Mouse (Mus musculus) kidney, adult 2 months (tissue): Measurements from ENCODE around the gene Ube2f. TPM values are rescaled to one million over a fixed set of nuclear protein-coding genes. Genes with fewer than 3 reads are reported as not detected.

Source experiments
- DNase-seq: peaks from one replicate; pipeline ENCODE4 v3.0.0; 2021
- H3K27ac ChIP-seq: fragments of 200-500 bp; 2 replicates; pipeline ENCODE4 v1.5.1; 2012; ENCODE audit warnings: low read depth, low read length, control low read depth, inconsistent platforms; ENCODE audit not compliant: insufficient read depth
- H3K27me3 ChIP-seq: fragments of 200-500 bp; replicated peaks from 2 replicates; pipeline ENCODE4 v1.6.1; 2012; ENCODE audit warnings: mild to moderate bottlenecking, moderate library complexity, low read length, inconsistent platforms; ENCODE audit not compliant: control insufficient read depth, insufficient read depth
- H3K36me3 ChIP-seq: fragments of 200-500 bp; 2 replicates; pipeline ENCODE4 v1.6.1; 2012; ENCODE audit warnings: mild to moderate bottlenecking, moderate library complexity, low read length, inconsistent platforms; ENCODE audit not compliant: control insufficient read depth, insufficient read depth
- H3K4me1 ChIP-seq: fragments of 200-500 bp; 2 replicates; pipeline ENCODE4 v1.6.1; 2011; ENCODE audit warnings: low read length; ENCODE audit not compliant: control insufficient read depth, insufficient read depth
- H3K4me3 ChIP-seq: fragments of 200-500 bp; 2 replicates; pipeline ENCODE4 v1.5.1; 2011; ENCODE audit warnings: mild to moderate bottlenecking, low read depth, low read length, control low read depth; ENCODE audit not compliant: insufficient read depth
- CTCF ChIP-seq: fragments of 200-500 bp; conservative IDR thresholded peaks from 2 replicates; pipeline ENCODE4 v1.5.1; 2011; ENCODE audit warnings: low read depth, mild to moderate bottlenecking, control low read depth, low read length, moderate library complexity, mixed read lengths; ENCODE audit not compliant: insufficient read depth, insufficient read length
- POLR2A ChIP-seq: fragments of 200-500 bp; IDR thresholded peaks from one replicate; pipeline ENCODE4 v1.6.1; 2011; ENCODE audit warnings: low read depth, low read length, control low read depth
- WGBS: fragments of 180-500 bp; shearing (Covaris S2); methylation state at CpG from one replicate; pipeline ENCODE4 v1.1.7; 2018; 5-methylcytosine and 5-hydroxymethylcytosine counted together
- polyA plus RNA-seq: library from polyadenylated mRNA; depleted of rRNA; stranded (reverse); fragments of >200 nt; gene quantifications from 2 replicates; pipeline ENCODE4 v1.2.3, GENCODE M21; 2012

Gene Ube2f
- polyA plus RNA-seq, 1 experiment: 38.5 TPM

DNA sequence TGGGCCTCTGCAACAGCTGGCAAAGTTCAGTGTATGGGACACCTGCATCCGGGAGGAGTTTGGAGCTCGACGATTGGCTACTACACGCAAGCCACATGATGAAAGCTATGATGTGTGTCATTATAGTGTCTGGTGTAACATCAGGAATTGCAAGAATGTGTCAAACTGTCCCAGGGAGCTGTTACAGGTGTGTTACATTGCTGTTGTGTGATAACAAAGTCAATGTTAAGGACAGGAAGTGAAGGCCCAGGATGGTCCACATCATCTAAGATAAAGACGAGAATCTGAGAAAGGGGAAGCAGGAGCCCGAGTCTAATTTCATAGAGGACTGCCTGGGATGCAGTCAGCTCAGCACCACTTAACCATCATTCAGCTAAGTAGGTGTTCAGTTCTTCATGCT, 45.4 kb downstream of the Ube2f start:
- WGBS: 87% methylated on average over 6 of the region's 6 CpGs
- no peak overlapping the region for H3K27ac ChIP-seq
- H3K27me3 ChIP-seq: no peaks in the 10 kb centered on the region
- H3K4me3 ChIP-seq: no peak overlapping the region
- peaks cover 28% of the 10 kb centered on the region for H3K4me1 ChIP-seq
- H3K36me3 ChIP-seq: no peaks in the 10 kb centered on the region
- TF ChIP-seq CTCF: no peak
- no peak for TF ChIP-seq POLR2A
- no peak for DNase-seq

DNA sequence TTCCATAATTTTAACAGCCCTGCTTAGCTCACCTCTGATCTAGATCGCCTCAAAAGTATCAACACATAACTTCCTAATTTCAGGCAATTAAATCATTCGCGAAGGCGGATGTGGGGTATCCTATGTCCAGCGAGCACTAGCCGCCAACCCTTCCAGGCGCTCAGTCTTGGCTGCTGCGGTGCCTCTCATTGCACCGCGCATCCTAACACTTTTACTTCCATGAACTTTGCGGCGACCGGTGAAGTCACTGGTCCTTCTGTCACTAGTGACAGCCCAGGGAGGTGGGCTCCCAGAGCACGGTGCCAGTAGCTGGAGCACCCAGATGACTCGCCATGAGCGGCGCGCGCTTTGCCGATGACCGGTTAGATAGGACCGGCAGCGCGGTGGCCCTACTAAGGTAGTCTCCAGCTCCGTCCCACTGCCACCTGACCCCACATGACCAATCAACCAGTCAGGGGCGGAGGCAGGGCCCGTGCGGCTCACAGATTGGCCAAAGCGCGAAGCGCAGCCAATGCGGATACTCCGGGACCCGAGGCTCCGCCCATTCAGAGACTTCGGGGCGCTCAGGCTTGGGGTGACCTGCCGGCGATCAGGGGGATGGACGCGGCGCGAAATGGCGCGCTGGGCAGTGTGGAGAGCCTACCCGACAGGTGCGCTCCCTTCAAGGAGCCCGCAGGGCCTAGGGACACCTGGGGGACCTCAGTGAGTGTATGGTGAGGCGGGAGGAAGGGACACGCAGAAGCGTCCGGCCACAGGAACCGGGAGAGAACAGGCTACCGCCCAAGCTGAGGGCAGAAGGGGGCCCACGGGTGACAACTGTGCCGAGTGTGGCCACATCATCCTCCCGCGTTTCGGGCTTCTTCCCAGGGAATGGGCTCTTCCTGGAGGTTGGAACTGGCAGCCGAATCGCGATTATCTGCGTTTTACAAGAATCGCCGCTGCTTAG, 48.0 kb downstream of the Ube2f start, which contains the start of gene Scly:
Scly (plus strand) TSS at position 540 of the 946 bp plus-strand sequence.
- no peaks in the 10 kb centered on the region for H3K27me3 ChIP-seq
- peak within 1 kb of the TSS; percentile 88 for H3K27ac ChIP-seq
- peak; percentile 99 for DNase-seq
- H3K4me3 ChIP-seq: peak within 1 kb of the TSS; percentile 90
- no peaks in the 10 kb centered on the region; the same call in 1 of the 2 replicates for H3K36me3 ChIP-seq
- peaks cover 33% of the 10 kb centered on the region for H3K4me1 ChIP-seq
- TF ChIP-seq POLR2A (peak; percentile 75), CTCF (no peak)
- WGBS: under 1% methylated on average over 62 of the region's 65 CpGs

DNA sequence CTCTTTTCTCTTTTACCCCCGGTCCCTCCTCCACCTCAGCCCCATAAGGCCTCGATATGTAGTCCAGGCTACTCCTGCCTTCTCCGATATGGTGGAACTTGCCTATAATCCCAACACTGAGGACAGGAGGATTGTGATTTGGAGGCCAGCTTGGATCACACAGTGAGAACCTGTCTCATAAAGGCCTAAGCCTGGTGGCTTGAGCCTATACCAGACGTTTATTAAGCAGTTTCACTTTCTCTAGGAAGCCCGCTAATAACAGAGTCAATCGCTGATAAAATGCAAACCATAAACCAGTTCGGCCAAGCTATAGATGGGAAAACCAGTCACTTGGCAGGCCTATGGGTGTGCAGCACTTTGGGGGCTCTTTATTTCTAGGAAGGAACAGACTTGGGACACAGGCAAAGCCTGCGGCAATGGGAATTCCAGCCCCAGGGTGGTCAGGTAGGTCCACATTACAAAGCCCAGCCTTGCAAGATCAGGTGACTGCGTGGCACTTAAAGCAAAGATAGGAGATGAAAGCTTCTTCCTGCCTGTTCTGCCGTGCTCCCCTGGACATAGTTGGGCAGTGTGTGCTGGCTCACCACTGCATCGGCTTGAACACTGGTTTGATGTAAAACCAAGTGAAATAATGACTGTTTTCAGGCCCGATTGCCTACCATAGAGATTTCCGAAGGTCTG, 49.1 kb downstream of the Ube2f start:
- H3K4me1 ChIP-seq: peaks cover 37% of the 10 kb centered on the region
- no peaks in the 10 kb centered on the region for H3K27me3 ChIP-seq
- 51% methylated on average over 13 of the region's 13 CpGs for WGBS
- no peaks in the 10 kb centered on the region; the same call in 1 of the 2 replicates for H3K36me3 ChIP-seq
- H3K27ac ChIP-seq: peak overlapping the region; percentile 88
- H3K4me3 ChIP-seq: peak overlapping the region; percentile 90
- DNase-seq: no peak
- TF ChIP-seq POLR2A (no peak), CTCF (no peak)

DNA sequence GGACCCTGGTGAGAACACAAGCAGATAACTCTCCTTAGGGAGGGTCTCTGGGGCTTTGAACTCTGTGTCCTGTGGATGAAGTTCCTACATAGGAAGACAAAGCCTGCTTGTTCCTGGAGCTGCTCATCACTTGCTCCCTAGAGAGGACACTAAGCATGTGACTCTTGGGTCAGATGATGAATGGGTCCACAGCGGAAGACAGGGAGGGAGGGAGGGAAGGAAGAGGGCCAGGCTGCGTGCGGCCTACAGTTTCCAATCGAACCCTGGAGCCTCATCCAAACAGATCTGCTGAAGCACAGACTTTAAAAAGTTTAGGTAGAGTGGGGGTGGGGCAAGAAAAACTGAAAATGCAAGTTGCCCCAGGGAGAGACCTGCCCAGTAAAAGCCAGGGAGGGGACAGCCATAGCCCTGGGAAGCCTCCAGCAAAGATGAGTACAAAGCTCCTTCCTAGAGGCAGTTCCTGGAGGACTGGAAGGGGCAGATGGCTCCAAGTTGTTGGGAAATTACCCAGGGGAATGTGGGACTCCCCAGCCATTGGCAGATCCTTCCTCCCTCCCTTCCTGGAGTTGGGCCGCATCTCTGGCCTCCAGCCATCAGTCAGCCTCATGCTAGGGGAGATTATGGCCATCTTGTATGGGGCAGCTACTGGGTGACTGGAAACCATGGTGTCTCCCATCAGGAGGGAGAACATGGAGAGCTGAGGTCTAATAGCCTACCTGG, 49.8 kb downstream of the Ube2f start:
- Histone ChIP-seq H3K27ac (peak overlapping the region; percentile 91), H3K4me1 (peaks cover 37% of the 10 kb centered on the region), H3K36me3 (no peaks in the 10 kb centered on the region; the same call in 1 of the 2 replicates), H3K27me3 (no peaks in the 10 kb centered on the region), H3K4me3 (peak overlapping the region; percentile 90; the same call in 1 of the 2 replicates)
- DNase-seq: peak; percentile 76
- TF ChIP-seq POLR2A (no peak), CTCF (no peak)
- WGBS: 20% methylated on average over 5 of the region's 5 CpGs

DNA sequence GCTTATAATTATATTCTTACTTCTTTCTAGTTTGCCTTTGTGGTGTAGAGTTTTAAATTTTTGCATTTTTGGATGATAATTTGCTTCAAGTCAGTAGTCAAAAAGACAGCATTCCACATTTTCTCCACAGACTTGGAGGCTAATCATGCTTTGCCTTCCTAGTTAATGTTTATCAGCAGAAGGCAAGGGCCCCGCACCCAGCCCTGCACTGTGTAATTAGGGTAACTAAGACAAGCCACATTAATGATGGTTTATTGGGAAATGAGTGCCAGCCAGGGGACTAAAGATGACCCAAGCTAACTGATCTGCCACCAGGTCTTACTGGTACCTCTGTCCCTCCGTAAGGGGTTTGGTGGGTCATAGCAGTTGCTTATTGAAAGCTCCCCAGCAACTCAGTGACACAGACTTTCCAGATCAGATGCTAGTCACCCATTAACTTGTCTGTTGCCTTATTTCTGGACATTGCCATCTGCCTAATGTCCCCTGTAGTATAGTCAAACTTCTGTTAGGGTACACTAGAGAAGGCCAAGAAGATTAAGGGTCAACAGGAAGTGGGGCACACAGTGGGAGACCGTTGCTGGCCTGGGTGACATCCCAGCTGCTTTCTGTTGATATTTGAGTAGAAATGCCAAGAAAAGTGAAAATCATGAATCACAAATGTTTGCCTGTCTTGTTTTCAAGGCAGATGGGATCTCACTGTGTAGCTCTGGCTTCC, 51.3 kb downstream of the Ube2f start:
- Histone ChIP-seq H3K4me1 (peaks cover 37% of the 10 kb centered on the region), H3K27ac (peak overlapping the region; percentile 96), H3K36me3 (no peaks in the 10 kb centered on the region; the same call in 1 of the 2 replicates), H3K4me3 (no peak overlapping the region), H3K27me3 (no peaks in the 10 kb centered on the region)
- DNase-seq: peak; percentile 88
- TF ChIP-seq CTCF: no peak
- no peak for TF ChIP-seq POLR2A
- WGBS: 20% methylated on average over 3 of the region's 3 CpGs

DNA sequence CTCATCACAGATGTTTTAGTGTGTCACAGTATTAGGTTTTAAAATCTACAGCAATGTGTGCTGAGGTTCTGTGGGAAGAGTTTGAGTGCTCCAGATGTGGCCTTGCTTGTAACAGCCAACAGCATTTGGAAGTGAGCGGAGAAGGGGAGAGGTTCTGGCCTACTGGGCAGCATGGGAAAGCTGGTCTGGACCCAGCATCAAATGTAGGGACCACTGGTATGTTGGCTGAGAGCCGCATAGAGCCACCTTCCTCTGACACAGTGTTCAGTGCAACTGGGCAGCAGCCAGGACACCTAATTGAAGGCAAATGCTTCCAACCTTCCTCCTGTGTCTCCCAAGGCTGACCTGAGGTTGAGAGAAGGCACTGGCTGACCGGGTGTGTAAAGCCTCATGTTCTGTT, 51.9 kb downstream of the Ube2f start:
- Histone ChIP-seq H3K27ac (peak overlapping the region; percentile 96), H3K27me3 (no peaks in the 10 kb centered on the region), H3K36me3 (peaks cover under 1% of the 10 kb centered on the region; the same call in 1 of the 2 replicates), H3K4me3 (no peak overlapping the region), H3K4me1 (peaks cover 37% of the 10 kb centered on the region)
- DNase-seq: peak; percentile 40
- 43% methylated on average over 3 of the region's 3 CpGs for WGBS
- TF ChIP-seq POLR2A: no peak
- TF ChIP-seq CTCF: no peak
